Mouse (Mus musculus): ENCODE data around the gene Pde4d.

- TF ChIP-seq CTCF (IDR thresholded peaks at IDR 0.05; ENCODE audit: borderline replicate concordance, insufficient read depth, low read depth, low read length) (no peak), POLR2A (IDR thresholded peaks at IDR 0.05; ENCODE audit: borderline replicate concordance, insufficient read depth, low read length) (no peak)
Observed at GRCm38 (mm10) chr13:109191176-109191575, 741.4 kb downstream of the Pde4d start.
